Mouse (Mus musculus) liver, postnatal 0 days (tissue): ENCODE measurements at regions not wholly inside any gene's neighbourhood (a gene's known extent, or its start where the extent isn't known, plus 50 kb on each side); places are given as distances from the start of the nearest gene placed in this dataset.

Source experiments
- CTCF ChIP-seq: sonication (generic); IDR thresholded peaks from 2 replicates; pipeline ENCODE4 v1.5.1; 2016; ENCODE audit warnings: antibody characterized with exemption, low read depth
- EP300 ChIP-seq: IDR thresholded peaks from 2 replicates; pipeline ENCODE4 v1.6.1; 2016; ENCODE audit warnings: antibody characterized with exemption, low read depth, mild to moderate bottlenecking

DNA sequence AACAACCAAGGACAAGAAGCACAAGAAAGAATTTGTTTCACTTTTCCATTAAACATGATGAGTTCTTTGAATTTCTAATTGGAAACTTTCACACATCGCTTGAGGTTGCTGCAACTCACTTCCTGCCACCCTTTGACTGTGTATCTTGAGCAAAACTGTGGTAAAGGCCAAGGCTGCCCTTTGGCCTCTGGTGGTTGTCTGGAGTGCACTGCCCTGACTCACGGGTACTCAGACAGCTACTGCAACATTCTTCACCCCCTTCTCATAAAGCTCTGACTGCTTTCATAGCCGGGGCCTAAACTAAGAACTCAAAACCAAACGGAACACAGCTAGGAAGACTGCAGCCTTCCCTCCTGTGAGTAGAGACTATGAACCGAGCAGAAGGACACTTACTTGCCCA lies 93.5 kb downstream of the Tomm20 start:
- TF ChIP-seq EP300 (no peak), CTCF (no peak)
